Mouse (Mus musculus) v-Abl transformed pro-B cells (cell line): ENCODE measurements around the gene Scnm1.

Experiments
- in situ Hi-C, 2 experiments: fragments of 400-800 bp; cut with MboI; formaldehyde crosslinking; loops; one replicate each; pipeline ENCODE4 v1.15.1; 2025; ENCODE audit not compliant: unreplicated experiment in 2 of 2

The Scnm1 gene

DNA sequence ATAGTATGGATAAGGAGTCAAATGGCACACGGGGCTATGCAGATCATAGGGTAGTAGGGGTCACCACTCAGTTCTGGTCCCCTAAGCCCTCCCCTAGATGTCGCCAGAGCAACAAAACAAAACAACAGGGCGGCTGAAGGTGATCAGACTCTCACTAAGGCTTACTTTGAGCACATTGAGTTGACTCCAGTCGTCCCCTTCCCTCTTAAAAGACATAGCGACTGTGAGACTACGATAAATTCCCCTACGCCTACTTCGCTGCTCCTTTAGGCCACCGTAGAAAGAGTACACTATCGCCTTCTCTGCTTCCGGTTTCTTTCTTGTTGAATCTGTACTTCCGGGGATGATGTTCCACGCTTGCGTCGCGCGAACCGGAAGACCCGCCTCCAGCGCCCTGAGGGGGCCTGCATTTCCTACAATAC, at the start of gene Scnm1, which contains the start of gene Lysmd1:
Scnm1 (minus strand) TSS at position 332 of the 422 bp plus-strand sequence.
Lysmd1 (plus strand) TSS at position 409 of the 422 bp plus-strand sequence.
- in situ Hi-C loops, result loop anchor here in 1 of 2 experiments (25.0 kb wide), 1 partner anchor 129 kb away; the partner anchor contains the start of gene Bnipl

GRCm38 (mm10) chr3:95181841-95182240, 48.0 kb upstream of the Scnm1 start:
- in situ Hi-C loops, result no loop called here

- in situ Hi-C loops, result no loop called here
These were observed 46.1 kb upstream of the Scnm1 start for GRCm38 (mm10) chr3:95179890-95180289.

GRCm38 (mm10) chr3:95178948-95179347, 45.1 kb upstream of the Scnm1 start:
- in situ Hi-C loops, result no loop called here

DNA sequence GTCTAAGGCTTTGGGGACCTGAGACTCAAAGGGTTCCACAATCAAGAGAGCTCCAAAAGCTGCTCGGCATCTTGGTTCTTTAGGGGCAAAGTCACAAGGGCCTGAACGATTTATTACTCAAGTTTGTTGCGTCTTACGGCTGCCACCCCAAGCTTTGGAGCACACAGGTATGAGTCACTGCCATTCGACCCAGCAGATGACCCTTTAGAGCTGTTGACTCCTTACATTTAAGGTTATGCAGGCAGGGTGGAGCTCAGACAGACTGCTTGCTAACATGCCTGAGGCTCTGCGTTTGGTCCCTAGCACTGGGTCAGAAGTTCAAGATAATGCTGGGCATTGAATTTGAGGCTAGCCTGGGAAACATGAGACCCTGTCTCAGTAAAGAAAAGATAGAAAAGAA, 43.8 kb upstream of the Scnm1 start:
- in situ Hi-C loops, result no loop called here

- in situ Hi-C loops, result no loop called here
These were observed 42.7 kb upstream of the Scnm1 start for GRCm38 (mm10) chr3:95176500-95176899.

- in situ Hi-C loops, result no loop called here
These were observed 40.3 kb upstream of the Scnm1 start for GRCm38 (mm10) chr3:95174011-95174592.

GRCm38 (mm10) chr3:95173256-95173949, 39.6 kb upstream of the Scnm1 start:
- in situ Hi-C loops, result no loop called here

DNA sequence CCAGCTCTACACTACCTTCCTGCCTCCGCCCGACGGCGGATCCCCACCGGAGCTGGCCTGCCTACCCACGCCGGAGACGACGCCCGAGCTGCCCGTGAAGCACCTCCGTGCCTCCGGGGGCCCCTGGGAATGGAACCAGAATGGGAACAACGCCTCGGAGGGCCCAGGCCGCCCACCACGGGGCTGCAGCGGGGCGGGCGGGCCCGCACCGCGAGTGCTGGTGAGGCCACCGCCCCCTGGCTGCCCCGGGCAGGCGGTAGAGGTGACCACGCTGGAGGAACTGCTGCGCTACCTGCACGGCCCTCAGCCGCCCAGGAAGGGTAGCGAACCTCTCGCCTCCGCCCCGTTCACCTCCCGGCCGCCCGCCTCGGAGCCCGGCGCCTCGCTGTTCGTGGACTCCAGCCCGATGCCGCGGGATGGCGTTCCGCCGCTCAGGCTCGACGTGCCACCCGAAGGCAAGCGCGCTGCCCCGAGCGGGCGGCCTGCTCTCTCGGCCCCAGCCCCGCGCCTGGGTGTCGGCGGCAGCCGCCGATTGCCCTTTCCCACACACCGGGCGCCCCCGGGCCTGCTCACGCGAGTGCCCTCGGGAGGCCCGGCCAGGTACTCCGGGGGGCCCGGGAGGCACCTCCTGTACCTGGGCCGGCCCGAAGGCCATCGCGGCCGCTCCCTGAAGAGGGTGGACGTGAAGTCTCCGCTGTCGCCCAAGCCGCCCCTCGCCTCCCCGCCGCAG, 38.9 kb upstream of the Scnm1 start:
- in situ Hi-C loops, result no loop called here

DNA sequence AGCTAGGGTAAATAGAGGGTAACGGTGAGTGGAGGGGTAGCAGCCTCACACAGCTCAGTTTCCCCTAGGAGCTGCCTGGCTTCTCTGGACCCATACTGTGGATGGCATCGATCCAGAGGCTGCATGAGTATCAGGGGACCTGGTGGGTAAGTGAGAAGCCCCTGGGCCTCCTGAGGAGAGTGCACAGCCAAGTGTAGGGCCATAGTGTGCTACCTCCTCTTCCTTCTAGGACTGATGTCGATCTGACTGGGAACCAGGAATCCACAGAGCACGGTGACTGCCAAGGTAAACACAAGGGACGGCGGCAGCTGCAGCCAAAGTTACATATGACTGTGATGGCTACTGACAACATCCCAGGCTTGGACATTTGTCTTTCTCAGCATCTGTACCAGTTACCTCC, 37.3 kb upstream of the Scnm1 start:
- in situ Hi-C loops, result no loop called here

DNA sequence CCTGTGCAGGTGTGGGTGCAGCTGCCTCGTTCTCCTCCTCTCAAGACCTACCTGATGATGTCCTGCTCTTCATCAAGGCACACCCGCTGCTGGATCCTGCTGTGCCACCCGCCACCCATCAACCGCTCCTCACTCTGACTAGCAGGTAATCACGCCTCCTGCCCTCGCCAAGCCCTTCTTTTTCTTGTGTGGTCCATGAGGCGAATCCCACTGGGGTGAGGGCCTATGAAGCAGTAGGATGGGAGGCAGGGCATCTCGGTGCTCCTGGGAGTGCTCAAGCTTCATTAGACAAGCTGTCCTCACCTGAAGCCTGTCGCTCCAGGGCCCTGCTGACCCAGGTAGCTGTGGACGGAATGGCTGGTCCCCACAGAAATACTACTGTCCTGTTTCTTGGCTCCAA, 36.2 kb upstream of the Scnm1 start:
- in situ Hi-C loops, result no loop called here

GRCm38 (mm10) chr3:95164840-95165239, 31.0 kb upstream of the Scnm1 start:
- in situ Hi-C loops, result no loop called here

DNA sequence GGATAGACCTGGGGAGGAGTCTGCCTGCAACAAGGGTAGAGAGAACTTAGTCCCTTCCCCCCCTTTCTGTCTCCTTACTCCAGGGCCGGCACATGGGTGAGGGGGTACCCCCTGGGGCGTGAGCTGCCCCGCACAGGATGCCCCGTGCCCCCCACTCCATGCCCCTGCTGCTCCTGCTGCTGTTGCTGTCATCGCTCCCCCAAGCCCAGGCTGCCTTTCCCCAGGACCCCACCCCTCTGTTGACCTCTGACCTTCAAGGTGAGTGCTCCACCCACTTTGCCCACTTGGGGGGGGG, 30.4 kb upstream of the Scnm1 start:
- in situ Hi-C loops, result no loop called here

DNA sequence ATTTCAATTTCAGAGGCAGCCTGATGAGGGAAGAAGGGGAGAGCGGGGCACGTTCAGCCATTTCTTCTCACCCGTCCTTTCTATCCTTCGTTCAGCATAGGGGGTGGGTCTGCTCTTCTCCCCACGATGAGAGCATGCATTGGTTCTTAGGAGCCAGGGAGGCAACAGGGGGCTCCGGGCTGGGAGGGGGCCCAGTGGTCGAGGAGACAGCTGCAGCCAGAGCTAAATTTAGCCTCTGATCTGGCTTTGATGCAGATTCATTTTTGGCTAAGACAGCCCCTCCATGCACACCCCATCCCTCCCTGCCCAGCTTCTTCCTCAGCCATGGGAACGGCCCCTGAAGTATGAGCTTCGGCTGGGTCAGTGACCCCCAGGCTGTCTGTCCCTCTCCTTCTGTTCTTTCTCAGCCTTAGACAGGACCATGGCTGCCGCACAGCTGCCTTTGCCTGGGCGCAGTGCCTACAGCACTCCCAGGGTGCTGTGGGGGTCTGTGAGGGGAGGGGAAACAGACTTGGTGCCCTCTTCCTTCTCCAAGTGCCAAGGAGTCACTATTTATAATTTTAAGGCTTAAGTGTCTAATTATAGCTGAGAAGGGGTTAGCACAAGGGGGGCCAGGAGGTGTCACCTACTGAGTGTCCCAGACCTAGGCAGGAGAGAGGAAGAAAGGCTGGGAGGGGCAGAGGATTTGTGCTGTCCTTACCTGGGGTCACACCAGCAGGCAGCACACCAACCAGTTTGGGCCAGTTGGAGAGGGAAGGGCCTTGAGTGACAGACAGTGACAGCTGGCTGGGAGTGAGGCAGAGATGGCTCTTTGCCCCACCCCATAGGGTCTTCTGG, 29.8 kb upstream of the Scnm1 start:
- in situ Hi-C loops, result no loop called here

DNA sequence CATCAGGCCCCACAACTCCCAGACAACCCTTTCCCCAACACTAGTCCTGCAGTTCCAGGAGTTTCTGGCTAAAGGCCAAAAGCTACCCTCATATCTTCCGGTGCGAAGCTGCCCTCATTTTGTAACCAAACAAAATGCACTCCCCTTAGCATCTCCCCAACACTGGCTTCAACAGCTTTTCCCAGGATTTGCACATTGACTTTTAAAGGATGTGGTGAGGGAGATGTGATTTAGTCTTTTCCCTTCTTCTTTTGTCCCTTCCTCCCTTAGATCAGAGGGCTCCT, 28.5 kb upstream of the Scnm1 start:
- in situ Hi-C loops, result no loop called here

DNA sequence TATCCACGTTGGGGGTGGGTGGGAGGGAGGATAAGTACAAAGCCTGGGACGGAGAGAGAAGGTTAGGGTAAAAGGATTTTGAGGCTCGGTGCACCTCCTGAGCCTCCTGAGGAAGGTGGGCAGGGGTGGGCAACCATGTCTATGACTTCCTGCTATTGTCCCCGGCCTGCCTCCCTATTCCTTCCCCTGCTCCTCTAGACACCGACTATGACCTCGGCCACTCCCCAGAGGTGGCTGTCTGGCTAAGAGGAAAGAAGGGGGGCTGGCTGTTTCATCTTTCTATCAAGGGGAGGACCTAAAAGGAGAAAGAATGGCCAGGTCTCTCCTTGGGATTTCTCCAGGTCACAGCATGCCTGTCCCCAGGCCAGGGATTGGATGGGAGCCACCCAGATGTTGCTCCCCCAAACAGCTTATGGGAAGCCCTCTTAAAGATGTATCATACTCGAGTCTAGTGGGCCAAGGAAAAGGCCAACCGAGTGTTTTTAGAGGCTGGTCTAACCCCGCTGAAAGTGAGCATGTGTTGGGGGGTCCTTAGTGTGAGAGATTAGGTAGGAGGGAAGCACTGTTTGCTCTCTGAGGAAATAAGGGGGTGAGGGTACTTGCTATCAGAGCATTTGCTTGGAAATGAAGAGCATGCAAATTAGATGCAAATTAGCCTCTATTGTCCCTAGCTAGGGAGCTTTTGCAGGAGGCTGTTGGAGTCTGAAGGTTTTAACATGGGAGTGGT, 28.0 kb upstream of the Scnm1 start:
- in situ Hi-C loops, result no loop called here

- in situ Hi-C loops, result no loop called here
These were observed 27.3 kb upstream of the Scnm1 start for GRCm38 (mm10) chr3:95161041-95161551.

DNA sequence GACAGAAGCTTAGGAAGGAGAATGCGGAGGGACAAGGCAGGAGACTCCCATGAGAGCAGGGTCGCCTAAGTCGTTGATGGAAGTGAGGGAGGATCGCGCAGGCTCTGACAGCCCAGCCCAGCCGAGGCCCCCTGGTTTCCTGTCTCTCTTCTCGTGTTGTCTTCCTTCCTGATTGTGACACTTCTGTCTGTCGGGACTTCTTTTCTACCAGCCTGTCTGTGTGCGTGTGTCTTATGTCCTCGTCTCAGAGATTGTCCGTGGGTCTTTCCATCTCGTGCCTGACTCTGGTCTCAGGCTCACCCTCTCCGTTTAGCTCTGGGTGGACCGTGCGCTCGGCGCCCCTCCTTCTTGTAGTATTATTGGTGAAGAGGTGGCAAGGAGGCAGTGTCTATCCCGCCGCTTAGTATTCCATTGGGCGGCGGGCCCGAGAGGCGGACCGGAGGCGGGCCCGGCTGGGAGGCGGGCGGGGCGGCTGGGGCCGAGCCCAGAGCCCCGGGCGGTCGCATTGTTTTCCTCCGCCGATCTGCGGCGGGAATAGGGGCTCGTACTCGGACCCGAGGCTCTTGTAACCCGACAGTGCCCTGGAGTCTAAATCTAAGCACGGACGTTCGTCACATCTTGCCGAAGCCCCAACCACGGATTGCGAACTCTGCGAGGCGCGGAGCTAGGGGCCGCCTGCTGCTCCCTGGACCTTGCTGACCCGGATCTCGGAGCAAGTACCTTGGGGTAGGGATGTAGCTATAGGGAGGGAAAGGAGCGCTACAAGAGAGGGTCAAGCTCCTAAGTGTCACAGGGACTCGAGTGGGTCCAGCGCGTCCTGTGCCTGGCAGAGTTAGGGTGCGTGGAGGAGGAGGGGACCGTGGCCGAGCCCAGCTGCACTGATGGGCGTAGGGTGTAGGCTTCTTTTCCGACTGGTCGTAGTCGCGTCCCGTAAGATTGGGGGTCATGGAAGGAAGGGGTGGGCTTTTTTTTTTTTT, 26.5 kb upstream of the Scnm1 start, which contains the start of gene Sema6c:
Sema6c (plus strand) TSS at position 471 of the 977 bp plus-strand sequence.
- in situ Hi-C loops, result loop anchor here in 1 of 2 experiments (10.0 kb wide), 1 partner anchor 105 kb away; no protein-coding TSS in a partner anchor

GRCm38 (mm10) chr3:95159511-95159986, 25.7 kb upstream of the Scnm1 start:
- in situ Hi-C loops, result loop anchor here in 1 of 2 experiments (10.0 kb wide), 1 partner anchor 105 kb away; no protein-coding TSS in a partner anchor
